10 mouse cellular contexts compared by ENCODE assay signal in genomic region chr7:27255721-27256120, GRCm38 (mm10). TPM values are rescaled to one million over a fixed set of nuclear protein-coding genes. Genes with fewer than 3 reads are reported as not detected.
DNase-seq lines count a peak whose midpoint lies in the region; ATAC-seq and TF ChIP-seq lines count a peak whose summit lies in the region.
"Had no signal": no experiment of that assay in that cellular context is flagged by ENCODE, and none has a peak within 500 bp of the region (broad histone marks: within the 10 kb centered on the region; RNA-seq: fewer than 3 reads in every experiment).

No protein-coding gene starts in this region.

- TF ChIP-seq CTCF in forebrain, postnatal 0 days (IDR thresholded peaks at IDR 0.05; ENCODE audit: low read depth), result peak; percentile 55
- no peak for TF ChIP-seq CTCF in olfactory bulb, adult 2 months (IDR thresholded peaks at IDR 0.05; ENCODE audit: insufficient read depth, low read depth, low read length)

- H3K4me2 ChIP-seq in forebrain, postnatal 0 days (ENCODE audit: low read depth), result no peak overlapping the region
- H3K4me2 ChIP-seq in forebrain, embryonic 14.5 days (ENCODE audit: low read length), result no peak overlapping the region
- H3K4me2 ChIP-seq: lung, embryonic 15.5 days had no signal

- no peak overlapping the region for H3K4me3 ChIP-seq in forebrain, postnatal 0 days (ENCODE audit: low read depth, low read length)
- H3K4me3 ChIP-seq in forebrain, embryonic 14.5 days (ENCODE audit: low read depth, low read length), result no peak overlapping the region
- peak overlapping the region; percentile 5 for H3K4me3 ChIP-seq in megakaryocyte, embryonic 14.5 days (replicated peaks)
- no peak overlapping the region for H3K4me3 ChIP-seq in olfactory bulb, adult 2 months (ENCODE audit: insufficient read depth, low read depth, low read length)
- H3K4me3 ChIP-seq: lung, embryonic 15.5 days had no signal

- no peaks in the 10 kb centered on the region for H3K27me3 ChIP-seq in forebrain, postnatal 0 days (ENCODE audit: insufficient read depth, low read length)
- no peaks in the 10 kb centered on the region for H3K27me3 ChIP-seq in forebrain, embryonic 14.5 days (replicated peaks; ENCODE audit: control insufficient read depth, insufficient read depth, low read length)
- H3K27me3 ChIP-seq in megakaryocyte, embryonic 14.5 days (replicated peaks), result peaks cover 19% of the 10 kb centered on the region
- H3K27me3 ChIP-seq: lung, embryonic 15.5 days had no signal

- TF ChIP-seq POLR2A in olfactory bulb, adult 2 months (IDR thresholded peaks at IDR 0.05; ENCODE audit: insufficient read depth, low read depth, low read length), result no peak

- peaks cover 15% of the 10 kb centered on the region; the same call in 1 of the 2 replicates for H3K4me1 ChIP-seq in forebrain, postnatal 0 days (ENCODE audit: insufficient read depth)
- H3K4me1 ChIP-seq in forebrain, embryonic 14.5 days (ENCODE audit: control insufficient read depth, insufficient read depth, low read length), result peaks cover 14% of the 10 kb centered on the region
- H3K4me1 ChIP-seq in megakaryocyte, embryonic 14.5 days, result peaks cover 67% of the 10 kb centered on the region
- H3K4me1 ChIP-seq in olfactory bulb, adult 2 months (ENCODE audit: control insufficient read depth, insufficient read depth, low read length), result peaks cover 28% of the 10 kb centered on the region

- intact Hi-C loops in left cerebral cortex, postnatal 36 days (cut with DNase I), result no loop called here

- no peak for DNase-seq in forebrain, postnatal 0 days
- no peak for DNase-seq in forebrain, embryonic 14.5 days (ENCODE audit: low spot score)
- DNase-seq in cerebellum, postnatal 25 days, result peak; percentile 51 to 66
- DNase-seq in left cerebral cortex, adult 18-20 months (ENCODE audit: low spot score in 2 of 2), result no peak
- DNase-seq in left cerebral cortex, postnatal 36 days (ENCODE audit: low spot score in 2 of 2), result no peak
- DNase-seq: right cerebral cortex, postnatal 14 days had no signal

- no peaks in the 10 kb centered on the region for H3K9me3 ChIP-seq in forebrain, postnatal 0 days (ENCODE audit: low read length)
- H3K9me3 ChIP-seq in forebrain, embryonic 14.5 days (replicated peaks; ENCODE audit: control insufficient read depth, low read length), result no peaks in the 10 kb centered on the region
- H3K9me3 ChIP-seq in megakaryocyte, embryonic 14.5 days, result 0 out of 2 replicates have a peak, but pooled peaks cover 5% of the 10 kb centered on the region
- H3K9me3 ChIP-seq: lung, embryonic 15.5 days had no signal

- ATAC-seq in forebrain, postnatal 0 days, result no peak
- no peak for ATAC-seq in forebrain, embryonic 14.5 days
- ATAC-seq in megakaryocyte, adult 5-6 weeks (ENCODE audit: poor library complexity, severe bottlenecking), result no peak

- peaks cover 10% of the 10 kb centered on the region for H3K36me3 ChIP-seq in forebrain, postnatal 0 days (ENCODE audit: insufficient read depth)
- peaks cover 15% of the 10 kb centered on the region for H3K36me3 ChIP-seq in forebrain, embryonic 14.5 days (ENCODE audit: control insufficient read depth, insufficient read depth, low read length)
- peaks cover 66% of the 10 kb centered on the region for H3K36me3 ChIP-seq in megakaryocyte, embryonic 14.5 days (replicated peaks; ENCODE audit: low read length)
- H3K36me3 ChIP-seq: lung, embryonic 15.5 days had no signal

- no peak overlapping the region for H3K9ac ChIP-seq in forebrain, postnatal 0 days
- H3K9ac ChIP-seq in forebrain, embryonic 14.5 days (ENCODE audit: low read length), result no peak overlapping the region
- H3K9ac ChIP-seq: lung, embryonic 15.5 days had no signal

- WGBS in forebrain, postnatal 0 days, result 83% methylated on average over 3 of the region's 3 CpGs
- 83% methylated on average over 3 of the region's 3 CpGs for WGBS in forebrain, embryonic 14.5 days
- WGBS in olfactory bulb, adult 2 months, result 87% methylated on average over 3 of the region's 3 CpGs

- H3K27ac ChIP-seq in forebrain, postnatal 0 days (ENCODE audit: low read depth, low read length), result no peak overlapping the region
- no peak overlapping the region for H3K27ac ChIP-seq in forebrain, embryonic 14.5 days (ENCODE audit: low read depth, low read length)
- peak overlapping the region; percentile 19; the same call in 1 of the 2 replicates for H3K27ac ChIP-seq in olfactory bulb, adult 2 months (ENCODE audit: insufficient read depth, low read depth, low read length)
- H3K27ac ChIP-seq: lung, embryonic 15.5 days had no signal

RNA-seq across cellular contexts. Expression of gene Numbl, which starts 2.5 kb away (rescaled TPM):
- 81.6 and 86.4 TPM in 2 replicates for total RNA-seq in forebrain, postnatal 0 days (2014; rRNA removed)
- 47.5 and 51.7 TPM in 2 replicates for polyA plus RNA-seq in forebrain, postnatal 0 days (2015; fragmentation: Nextera tagmentation; extraction: Ambion mirVana)
- 22.9 and 28.6 TPM in 2 replicates for polyA plus RNA-seq in forebrain, embryonic 14.5 days (2014; fragmentation: Nextera tagmentation; extraction: Ambion mirVana)
- polyA plus RNA-seq in megakaryocyte, embryonic 14.5 days (2012; ENCODE audit: insufficient read depth, low replicate concordance), result 2.0 and 2.4 TPM in 2 replicates
- 2.8 and 4.3 TPM in 2 replicates for total RNA-seq in megakaryocyte, adult 5-6 weeks (2015)
- 2.5 and 2.6 TPM in 2 replicates for total RNA-seq in megakaryocyte, adult 5-6 weeks (2017)
- not detected in 2 replicates for polyA plus RNA-seq in olfactory bulb, adult 2 months (2012; ENCODE audit: insufficient read depth, insufficient read length, low replicate concordance, missing spikeins)
- total RNA-seq in left cerebral cortex, adult 18-20 months (2021), result 100 to 1,000 TPM; 108 to 128 TPM
- 100 to 1,000 TPM; 107 to 127 TPM for total RNA-seq in left cerebral cortex, postnatal 36 days (2021)

RNA-seq across cellular contexts. Expression of gene Coq8b, which starts 22.9 kb away (rescaled TPM):
- total RNA-seq in forebrain, postnatal 0 days (2014; rRNA removed), result 25.0 and 26.3 TPM in 2 replicates
- 16.5 and 19.1 TPM in 2 replicates for polyA plus RNA-seq in forebrain, postnatal 0 days (2015; fragmentation: Nextera tagmentation; extraction: Ambion mirVana)
- polyA plus RNA-seq in forebrain, embryonic 14.5 days (2014; fragmentation: Nextera tagmentation; extraction: Ambion mirVana), result 21.1 and 22.9 TPM in 2 replicates
- 45.5 and 46.3 TPM in 2 replicates for polyA plus RNA-seq in megakaryocyte, embryonic 14.5 days (2012; ENCODE audit: insufficient read depth, low replicate concordance)
- total RNA-seq in megakaryocyte, adult 5-6 weeks (2015), result 12.0 and 16.8 TPM in 2 replicates
- total RNA-seq in megakaryocyte, adult 5-6 weeks (2017), result 7.5 and 15.2 TPM in 2 replicates
- not detected in 2 replicates for polyA plus RNA-seq in olfactory bulb, adult 2 months (2012; ENCODE audit: insufficient read depth, insufficient read length, low replicate concordance, missing spikeins)
- total RNA-seq in left cerebral cortex, adult 18-20 months (2021), result 10 to 100 TPM; 33.6 to 39.6 TPM
- total RNA-seq in left cerebral cortex, postnatal 36 days (2021), result 10 to 100 TPM; 33.2 to 41.9 TPM

RNA-seq across cellular contexts. Expression of gene Itpkc, which starts 27.3 kb away (rescaled TPM):
- 13.6 and 17.6 TPM in 2 replicates for total RNA-seq in forebrain, postnatal 0 days (2014; rRNA removed)
- 4.0 and 4.4 TPM in 2 replicates for polyA plus RNA-seq in forebrain, postnatal 0 days (2015; fragmentation: Nextera tagmentation; extraction: Ambion mirVana)
- 4.4 and 6.5 TPM in 2 replicates for polyA plus RNA-seq in forebrain, embryonic 14.5 days (2014; fragmentation: Nextera tagmentation; extraction: Ambion mirVana)
- polyA plus RNA-seq in megakaryocyte, embryonic 14.5 days (2012; ENCODE audit: insufficient read depth, low replicate concordance), result 1.0 and 3.0 TPM in 2 replicates
- total RNA-seq in megakaryocyte, adult 5-6 weeks (2015), result 1.6 and 2.7 TPM in 2 replicates
- 1.6 and 4.7 TPM in 2 replicates for total RNA-seq in megakaryocyte, adult 5-6 weeks (2017)
- polyA plus RNA-seq in olfactory bulb, adult 2 months (2012; ENCODE audit: insufficient read depth, insufficient read length, low replicate concordance, missing spikeins), result not detected in 2 replicates
- 10 to 100 TPM; 11.3 to 11.7 TPM for total RNA-seq in left cerebral cortex, adult 18-20 months (2021)
- 1 to 10 TPM; 8.0 TPM for total RNA-seq in left cerebral cortex, postnatal 36 days (2021)

RNA-seq across cellular contexts. Expression of gene Snrpa, which starts 59.6 kb away (rescaled TPM):
- 124 and 146 TPM in 2 replicates for total RNA-seq in forebrain, postnatal 0 days (2014; rRNA removed)
- 165 and 169 TPM in 2 replicates for polyA plus RNA-seq in forebrain, postnatal 0 days (2015; fragmentation: Nextera tagmentation; extraction: Ambion mirVana)
- polyA plus RNA-seq in forebrain, embryonic 14.5 days (2014; fragmentation: Nextera tagmentation; extraction: Ambion mirVana), result 264 and 273 TPM in 2 replicates
- 467 and 2,125 TPM in 2 replicates for polyA plus RNA-seq in megakaryocyte, embryonic 14.5 days (2012; ENCODE audit: insufficient read depth, low replicate concordance)
- total RNA-seq in megakaryocyte, adult 5-6 weeks (2015), result 110 and 125 TPM in 2 replicates
- total RNA-seq in megakaryocyte, adult 5-6 weeks (2017), result 51.9 and 68.6 TPM in 2 replicates
- not detected in 2 replicates for polyA plus RNA-seq in olfactory bulb, adult 2 months (2012; ENCODE audit: insufficient read depth, insufficient read length, low replicate concordance, missing spikeins)
- 10 to 100 TPM; 75.9 to 85.9 TPM for total RNA-seq in left cerebral cortex, adult 18-20 months (2021)
- total RNA-seq in left cerebral cortex, postnatal 36 days (2021), result 10 to 100 TPM; 78.4 to 80.5 TPM

Comparison
In these comparisons a context has a peak if more than half of its experiments do, and no peak if none do; other contexts are left out.
1. DNase-seq: peak in cerebellum, postnatal 25 days (2 of 2); none in forebrain, postnatal 0 days (single experiment), forebrain, embryonic 14.5 days (single experiment), left cerebral cortex, adult 18-20 months (0 of 2) and left cerebral cortex, postnatal 36 days (0 of 2).
2. RNA of gene Numbl, which starts 2.5 kb away (total RNA-seq): 108 to 128 TPM in left cerebral cortex, adult 18-20 months, 107 to 127 TPM in left cerebral cortex, postnatal 36 days and 81.6 to 86.4 TPM in forebrain, postnatal 0 days; 2.5 to 4.3 TPM in megakaryocyte, adult 5-6 weeks; every median in the first group is over 10 times any median in the second.